Mouse (Mus musculus): ENCODE measurements around the gene Dlg1.
A peak's percentile ranks its signal among the peaks of the same experiment; 100 is the strongest.

Dlg1 gene

GRCm38 (mm10) chr16:31832630-31833422, 169.6 kb downstream of the Dlg1 start:
- no peak for ATAC-seq (ENCODE audit: insufficient number of reproducible peaks, low FRiP score, low TSS enrichment)

DNA sequence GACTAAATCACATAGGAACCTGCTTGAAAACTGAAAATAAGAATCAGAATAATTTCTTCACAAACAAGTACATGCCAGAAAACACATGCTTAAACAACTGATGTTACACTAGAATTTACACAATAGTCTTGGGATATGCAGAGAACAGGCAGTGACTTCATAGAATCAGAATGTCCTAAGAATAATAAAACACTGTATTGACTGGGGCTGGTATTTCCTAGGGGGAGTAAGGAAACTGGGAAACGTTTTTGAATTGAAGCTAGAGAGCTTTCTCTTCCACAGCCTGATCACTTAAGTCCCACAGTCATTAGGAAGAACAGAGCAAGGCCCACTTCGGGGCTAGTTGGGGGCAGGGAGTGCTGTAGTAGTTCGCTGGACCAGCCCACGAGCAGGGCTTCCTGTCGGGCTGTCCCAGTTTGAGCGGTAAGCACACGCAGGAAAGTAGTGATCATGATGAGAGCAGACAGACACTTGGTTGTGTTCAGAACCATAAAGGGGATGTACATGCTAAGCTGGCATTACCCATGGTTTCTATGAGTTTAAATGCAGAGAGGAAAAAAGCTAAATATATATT, 170.9 kb downstream of the Dlg1 start:
- no peak for ATAC-seq (ENCODE audit: insufficient number of reproducible peaks, low FRiP score, low TSS enrichment)

DNA sequence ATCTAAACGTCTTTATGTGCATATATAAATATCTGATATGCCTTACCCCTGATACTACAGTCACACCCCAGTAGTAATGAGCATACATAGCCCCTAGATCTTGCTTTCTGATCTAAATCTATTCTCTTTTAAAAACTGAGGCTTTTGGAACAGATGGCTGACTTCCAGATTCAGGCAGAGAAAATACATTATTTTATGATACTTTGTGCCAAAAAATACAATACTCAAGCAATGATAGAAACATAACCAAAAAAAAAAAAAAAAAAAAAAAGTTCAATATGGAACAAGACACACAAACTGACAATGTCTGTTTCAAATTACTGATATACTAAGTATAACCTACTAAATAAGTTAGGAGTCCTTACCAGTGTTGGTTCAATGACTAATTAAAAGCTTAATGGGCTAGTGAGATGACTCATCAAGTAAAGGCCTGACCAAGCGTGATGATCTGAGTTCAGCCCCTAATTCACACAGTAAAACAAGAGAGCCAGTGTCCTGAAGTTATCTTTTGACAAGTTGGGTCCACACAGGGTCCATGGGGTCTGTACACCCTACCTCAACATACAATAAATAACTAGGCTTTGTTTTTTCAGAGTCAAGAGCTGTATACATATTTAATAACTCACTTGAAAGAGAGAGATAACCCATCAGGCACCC, 171.5 kb downstream of the Dlg1 start:
- ATAC-seq (ENCODE audit: insufficient number of reproducible peaks, low FRiP score, low TSS enrichment), result no peak

GRCm38 (mm10) chr16:31837362-31837761, 174.1 kb downstream of the Dlg1 start:
- no peak for ATAC-seq (ENCODE audit: insufficient number of reproducible peaks, low FRiP score, low TSS enrichment)

DNA sequence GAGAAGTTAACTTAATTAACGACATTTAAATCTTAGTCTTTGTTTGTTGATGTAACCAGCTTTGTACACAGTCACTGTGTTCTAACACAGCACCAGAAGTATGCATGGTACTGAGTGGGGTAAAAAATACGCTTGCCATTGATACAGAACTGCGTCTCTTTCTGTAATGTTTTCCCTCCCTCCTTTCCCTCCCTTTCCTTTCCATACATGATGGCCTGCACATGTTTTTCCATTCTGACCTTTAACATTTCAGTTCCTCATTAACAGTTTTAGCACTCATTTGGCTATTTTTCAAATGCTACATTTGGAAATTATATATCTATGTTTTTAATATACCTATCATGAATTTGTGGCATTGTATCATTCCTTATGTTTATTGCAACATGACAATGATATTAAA, 181.0 kb downstream of the Dlg1 start:
- ATAC-seq (ENCODE audit: insufficient number of reproducible peaks, low FRiP score, low TSS enrichment), result no peak

DNA sequence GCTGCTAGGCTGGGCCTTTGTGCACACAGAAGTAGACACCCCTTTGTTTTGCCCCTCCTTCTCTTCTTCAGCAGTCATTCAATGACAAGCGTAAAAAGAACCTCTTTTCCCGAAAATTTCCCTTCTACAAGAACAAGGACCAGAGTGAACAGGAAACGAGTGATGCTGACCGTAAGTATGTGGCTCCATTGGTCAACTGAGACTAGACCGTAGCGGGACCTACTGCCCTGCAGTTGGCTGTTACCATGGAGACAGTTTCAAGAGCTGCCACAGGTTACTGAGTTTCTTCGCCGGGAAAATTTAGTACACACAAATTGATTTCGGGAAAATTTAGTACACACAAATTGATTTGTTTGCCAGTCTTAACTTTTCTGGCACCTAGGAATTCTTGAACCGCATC, 183.5 kb downstream of the Dlg1 start:
- no peak for ATAC-seq (ENCODE audit: insufficient number of reproducible peaks, low FRiP score, low TSS enrichment)

- no peak for ATAC-seq (ENCODE audit: insufficient number of reproducible peaks, low FRiP score, low TSS enrichment)
Measured at GRCm38 (mm10) chr16:31863920-31864319, 200.7 kb downstream of the Dlg1 start.

GRCm38 (mm10) chr16:31865242-31865641, 202.0 kb downstream of the Dlg1 start:
- ATAC-seq (ENCODE audit: insufficient number of reproducible peaks, low FRiP score, low TSS enrichment), result no peak

- no peak for ATAC-seq (ENCODE audit: insufficient number of reproducible peaks, low FRiP score, low TSS enrichment)
Measured at GRCm38 (mm10) chr16:31866911-31867310, 203.7 kb downstream of the Dlg1 start.

- ATAC-seq (ENCODE audit: insufficient number of reproducible peaks, low FRiP score, low TSS enrichment), result 0 out of 2 replicates have a peak, but pooled peaks have one; percentile 31
Measured at GRCm38 (mm10) chr16:31867736-31868135, 204.5 kb downstream of the Dlg1 start.

DNA sequence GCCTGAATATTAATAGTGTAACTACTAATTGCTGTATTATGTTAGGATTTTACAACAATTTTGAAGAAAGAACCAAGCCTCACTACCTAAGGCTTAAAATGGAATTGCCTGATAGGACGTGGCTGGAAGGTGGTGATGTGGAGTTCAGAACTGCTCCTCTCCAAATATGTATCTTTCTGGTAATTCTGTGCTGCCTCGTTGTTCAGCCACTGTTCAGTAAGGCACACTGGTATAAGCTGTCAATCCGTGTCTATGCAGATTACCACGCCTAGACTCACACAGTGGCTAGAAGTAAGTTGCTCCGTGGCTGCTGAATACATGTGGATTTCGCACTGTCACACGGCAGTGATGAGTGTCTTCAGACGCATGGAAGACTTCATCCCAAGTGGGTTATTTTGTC, 210.5 kb downstream of the Dlg1 start:
- no peak for ATAC-seq (ENCODE audit: insufficient number of reproducible peaks, low FRiP score, low TSS enrichment)

DNA sequence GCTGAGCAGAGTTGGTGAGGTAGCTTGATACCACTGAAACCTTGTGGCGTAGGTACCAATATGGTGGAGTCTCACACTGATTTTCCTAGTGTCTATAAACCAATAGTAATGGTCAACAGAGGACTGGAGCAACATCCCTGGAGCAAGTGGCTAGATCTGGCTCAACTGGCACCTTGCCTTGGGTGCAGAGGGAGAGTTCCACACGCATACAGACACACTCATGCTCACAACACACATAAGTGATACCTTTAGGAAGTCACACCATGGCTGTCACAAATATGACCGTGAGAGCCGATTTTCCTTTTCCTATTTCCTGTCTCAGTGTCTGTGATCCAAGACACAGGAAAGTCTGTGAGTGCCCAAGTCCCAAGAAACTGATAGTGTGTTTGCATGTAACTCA, 212.1 kb downstream of the Dlg1 start:
- ATAC-seq (ENCODE audit: insufficient number of reproducible peaks, low FRiP score, low TSS enrichment), result no peak

- ATAC-seq (ENCODE audit: insufficient number of reproducible peaks, low FRiP score, low TSS enrichment), result peak; percentile 75
Measured at GRCm38 (mm10) chr16:31876386-31876785, 213.1 kb downstream of the Dlg1 start.

GRCm38 (mm10) chr16:31878052-31878451, 214.8 kb downstream of the Dlg1 start:
- ATAC-seq (ENCODE audit: insufficient number of reproducible peaks, low FRiP score, low TSS enrichment), result no peak

DNA sequence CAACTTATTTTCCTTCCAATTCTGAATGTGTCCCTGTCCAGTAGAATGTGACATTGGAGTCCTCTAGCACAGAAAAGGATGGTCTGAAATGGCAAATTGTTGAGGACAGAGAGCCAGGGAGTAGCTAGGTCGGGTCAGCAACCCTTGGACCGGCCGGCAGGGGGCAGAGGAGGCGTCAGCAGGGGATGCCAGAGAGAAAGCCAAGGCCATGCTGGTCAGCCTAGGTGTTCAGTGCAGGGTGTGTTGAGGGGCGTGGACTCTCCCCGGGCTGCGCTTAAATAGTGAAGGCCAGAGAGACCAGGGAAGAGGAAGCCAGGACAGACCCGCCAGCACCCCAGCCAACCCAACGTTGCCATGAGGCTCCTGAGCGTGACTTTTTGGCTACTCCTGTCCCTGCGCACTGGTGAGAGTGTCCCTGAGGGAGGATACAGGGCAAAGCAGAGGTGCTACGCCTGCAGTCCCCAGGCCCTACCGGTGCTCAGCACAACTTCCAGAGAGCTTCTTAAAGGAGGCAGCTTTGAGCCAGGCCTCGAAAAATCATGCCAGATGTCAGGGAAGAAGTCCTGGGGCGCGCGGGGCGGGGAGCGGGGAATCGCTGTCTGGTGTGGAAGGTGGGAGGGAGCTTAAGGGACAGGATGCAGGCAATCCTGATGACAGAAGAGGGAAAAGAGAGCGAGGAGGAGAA, 215.5 kb downstream of the Dlg1 start, which contains the start of gene Meltf:
TSS of gene Meltf (plus strand) at position 238 of the 685 bp plus-strand sequence.
- peak; percentile 41; the same call in 1 of the 2 replicates for ATAC-seq (ENCODE audit: insufficient number of reproducible peaks, low FRiP score, low TSS enrichment)

- no peak for ATAC-seq (ENCODE audit: insufficient number of reproducible peaks, low FRiP score, low TSS enrichment)
Measured at GRCm38 (mm10) chr16:31880146-31880840, 217.1 kb downstream of the Dlg1 start.

DNA sequence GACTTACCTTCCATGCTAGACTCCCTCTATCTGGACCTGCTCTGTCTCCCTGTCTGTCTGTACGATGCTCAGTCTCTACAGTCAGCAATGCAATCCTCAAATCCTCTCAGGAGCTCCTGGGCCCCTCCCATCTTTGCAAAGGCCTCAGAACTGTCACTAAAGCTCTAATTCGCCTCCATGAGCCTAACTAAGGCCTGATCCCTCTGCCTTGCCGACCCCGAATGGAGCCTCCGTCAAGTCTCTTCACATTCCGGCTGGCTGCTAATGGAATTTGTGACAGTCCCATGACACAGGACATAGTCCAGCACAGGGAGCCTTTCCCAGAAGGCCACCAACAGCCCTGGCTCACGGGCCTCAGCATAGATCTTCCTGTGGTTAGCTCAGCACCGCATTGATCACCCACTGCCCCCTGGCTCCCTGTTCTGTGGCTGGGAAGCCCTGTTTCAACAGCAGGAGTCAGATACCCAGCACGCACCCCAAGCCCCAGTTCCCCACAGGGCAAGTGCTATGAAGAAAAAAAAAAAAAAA, 219.2 kb downstream of the Dlg1 start:
- ATAC-seq (ENCODE audit: insufficient number of reproducible peaks, low FRiP score, low TSS enrichment), result no peak

- ATAC-seq (ENCODE audit: insufficient number of reproducible peaks, low FRiP score, low TSS enrichment), result no peak
Measured at GRCm38 (mm10) chr16:31883302-31883701, 220.1 kb downstream of the Dlg1 start.

- no peak for ATAC-seq (ENCODE audit: insufficient number of reproducible peaks, low FRiP score, low TSS enrichment)
Measured at GRCm38 (mm10) chr16:31883902-31884301, 220.7 kb downstream of the Dlg1 start.

- ATAC-seq (ENCODE audit: insufficient number of reproducible peaks, low FRiP score, low TSS enrichment), result no peak
Measured at GRCm38 (mm10) chr16:31890907-31891306, 227.7 kb downstream of the Dlg1 start.
